Mouse (Mus musculus) spleen, postnatal 14 days (tissue): ENCODE results near the gene Adat2.

Experiments
- DNase-seq, 2 experiments: peaks; one replicate each; pipeline ENCODE4 v3.0.0; 2021 to 2022; ENCODE audit warnings: low spot score in 2 of 2

The Adat2 gene

GRCm38 (mm10) chr10:13596073-13596472 is 43.4 kb downstream of the Adat2 start:
- no peak for DNase-seq

- DNase-seq = no peak
These were observed 44.2 kb downstream of the Adat2 start for GRCm38 (mm10) chr10:13596866-13597265.

DNA sequence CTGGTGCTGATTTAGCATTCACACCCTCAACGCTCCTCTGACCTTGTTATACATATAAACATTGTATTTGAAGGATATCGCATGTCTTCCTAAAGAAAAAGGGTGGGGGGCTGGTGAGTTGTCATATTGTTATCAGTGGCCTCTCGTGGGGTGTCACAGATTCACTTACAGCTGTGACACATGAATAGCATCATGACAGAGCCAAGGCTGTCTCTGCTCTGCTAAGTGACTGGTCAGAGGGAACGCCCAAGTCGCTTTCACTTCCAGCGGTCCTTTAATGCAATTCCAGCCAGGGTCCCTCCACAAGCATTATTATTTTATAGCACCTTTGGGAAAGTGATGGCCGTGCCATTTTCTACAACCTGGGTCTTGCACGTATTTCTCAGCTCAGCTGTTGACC is 44.8 kb downstream of the Adat2 start:
- DNase-seq = no peak

GRCm38 (mm10) chr10:13600926-13601325 is 48.2 kb downstream of the Adat2 start:
- no peak for DNase-seq
